Mouse (Mus musculus): ENCODE results near the gene Nat8. TPM values are rescaled to one million over a fixed set of nuclear protein-coding genes. Genes with fewer than 3 reads are reported as not detected.
"Not testable (repeated sequence)": the region's sequence is repeated elsewhere in the genome, so short reads cannot be mapped to it uniquely, and the experiment has no call there.

Nat8 gene
- polyA plus RNA-seq, 1 experiment, result 4.2 TPM

- WGBS, result 55% methylated on average over 3 of the region's 3 CpGs
- Histone ChIP-seq H3K4me1 (ENCODE audit: control insufficient read depth, insufficient read depth, low read length) (no peaks in the 10 kb centered on the region), H3K27me3 (ENCODE audit: control insufficient read depth, insufficient read depth, low read length) (no peaks in the 10 kb centered on the region), H3K4me3 (replicated peaks; ENCODE audit: insufficient read depth, low read depth, low read length) (no peak overlapping the region), H3K27ac (ENCODE audit: insufficient read depth, low read length) (no peak overlapping the region)
- DNase-seq, result no peak
- TF ChIP-seq CTCF (IDR thresholded peaks at IDR 0.05; ENCODE audit: borderline replicate concordance, insufficient read depth, low read depth, low read length), result no peak
- no peak for TF ChIP-seq POLR2A (IDR thresholded peaks at IDR 0.05; ENCODE audit: borderline replicate concordance, insufficient read depth, low read length)
Measured at GRCm38 (mm10) chr6:85862565-85862964, 30.7 kb upstream of the Nat8 start.

GRCm38 (mm10) chr6:85861247-85861646 is 29.4 kb upstream of the Nat8 start:
- H3K27ac ChIP-seq (ENCODE audit: insufficient read depth, low read length), result no peak overlapping the region
- no peak overlapping the region for H3K4me3 ChIP-seq (replicated peaks; ENCODE audit: insufficient read depth, low read depth, low read length)
- 77% methylated on average over 3 of the region's 3 CpGs for WGBS
- DNase-seq, result no peak
- no peaks in the 10 kb centered on the region for H3K27me3 ChIP-seq (ENCODE audit: control insufficient read depth, insufficient read depth, low read length)
- peaks cover 4% of the 10 kb centered on the region; the same call in 1 of the 2 replicates for H3K4me1 ChIP-seq (ENCODE audit: control insufficient read depth, insufficient read depth, low read length)
- no peak for TF ChIP-seq POLR2A (IDR thresholded peaks at IDR 0.05; ENCODE audit: borderline replicate concordance, insufficient read depth, low read length)
- no peak for TF ChIP-seq CTCF (IDR thresholded peaks at IDR 0.05; ENCODE audit: borderline replicate concordance, insufficient read depth, low read depth, low read length)

- Histone ChIP-seq H3K4me1 (ENCODE audit: control insufficient read depth, insufficient read depth, low read length) (peaks cover 4% of the 10 kb centered on the region; the same call in 1 of the 2 replicates), H3K27me3 (ENCODE audit: control insufficient read depth, insufficient read depth, low read length) (no peaks in the 10 kb centered on the region), H3K27ac (ENCODE audit: insufficient read depth, low read length) (peak overlapping the region; percentile 8; the same call in 1 of the 2 replicates), H3K4me3 (replicated peaks; ENCODE audit: insufficient read depth, low read depth, low read length) (no peak overlapping the region)
- peak; percentile 48 to 69 for DNase-seq
- 7% methylated on average over 1 of the region's 1 CpGs for WGBS
- TF ChIP-seq POLR2A (IDR thresholded peaks at IDR 0.05; ENCODE audit: borderline replicate concordance, insufficient read depth, low read length) (no peak), CTCF (IDR thresholded peaks at IDR 0.05; ENCODE audit: borderline replicate concordance, insufficient read depth, low read depth, low read length) (no peak)
Measured at GRCm38 (mm10) chr6:85856194-85856678, 24.4 kb upstream of the Nat8 start.

- Histone ChIP-seq H3K4me1 (ENCODE audit: control insufficient read depth, insufficient read depth, low read length) (peaks cover 4% of the 10 kb centered on the region; the same call in 1 of the 2 replicates), H3K27ac (ENCODE audit: insufficient read depth, low read length) (no peak overlapping the region), H3K4me3 (replicated peaks; ENCODE audit: insufficient read depth, low read depth, low read length) (no peak overlapping the region), H3K27me3 (ENCODE audit: control insufficient read depth, insufficient read depth, low read length) (no peaks in the 10 kb centered on the region)
- no peak for DNase-seq
- WGBS, result 75% methylated on average over 3 of the region's 3 CpGs
- no peak for TF ChIP-seq CTCF (IDR thresholded peaks at IDR 0.05; ENCODE audit: borderline replicate concordance, insufficient read depth, low read depth, low read length)
- TF ChIP-seq POLR2A (IDR thresholded peaks at IDR 0.05; ENCODE audit: borderline replicate concordance, insufficient read depth, low read length), result no peak
Measured at GRCm38 (mm10) chr6:85853481-85853880, 21.6 kb upstream of the Nat8 start.

- no peaks in the 10 kb centered on the region for H3K27me3 ChIP-seq (ENCODE audit: control insufficient read depth, insufficient read depth, low read length)
- H3K4me3 ChIP-seq (replicated peaks; ENCODE audit: insufficient read depth, low read depth, low read length), result no peak overlapping the region
- TF ChIP-seq CTCF (IDR thresholded peaks at IDR 0.05; ENCODE audit: borderline replicate concordance, insufficient read depth, low read depth, low read length) (no peak), POLR2A (IDR thresholded peaks at IDR 0.05; ENCODE audit: borderline replicate concordance, insufficient read depth, low read length) (no peak)
- no peak for DNase-seq
- no peak overlapping the region for H3K27ac ChIP-seq (ENCODE audit: insufficient read depth, low read length)
- WGBS, result 81% methylated on average over 7 of the region's 7 CpGs
- H3K4me1 ChIP-seq (ENCODE audit: control insufficient read depth, insufficient read depth, low read length), result no peaks in the 10 kb centered on the region; the same call in 1 of the 2 replicates
Measured at GRCm38 (mm10) chr6:85851062-85851773, 19.3 kb upstream of the Nat8 start.

- WGBS, result 28% methylated on average over 2 of the region's 2 CpGs
- no peak overlapping the region for H3K27ac ChIP-seq (ENCODE audit: insufficient read depth, low read length)
Measured at GRCm38 (mm10) chr6:85849240-85849639, 17.4 kb upstream of the Nat8 start.

GRCm38 (mm10) chr6:85848140-85848539 is 16.3 kb upstream of the Nat8 start:
- Histone ChIP-seq H3K4me3 (replicated peaks; ENCODE audit: insufficient read depth, low read depth, low read length) (no peak overlapping the region), H3K4me1 (ENCODE audit: control insufficient read depth, insufficient read depth, low read length) (no peaks in the 10 kb centered on the region), H3K27me3 (ENCODE audit: control insufficient read depth, insufficient read depth, low read length) (no peaks in the 10 kb centered on the region), H3K27ac (ENCODE audit: insufficient read depth, low read length) (peak overlapping the region; percentile 27; the same call in 1 of the 2 replicates)
- WGBS, result 80% methylated on average over 4 of the region's 4 CpGs
- TF ChIP-seq POLR2A (IDR thresholded peaks at IDR 0.05; ENCODE audit: borderline replicate concordance, insufficient read depth, low read length), result no peak
- no peak for TF ChIP-seq CTCF (IDR thresholded peaks at IDR 0.05; ENCODE audit: borderline replicate concordance, insufficient read depth, low read depth, low read length)
- DNase-seq, result no peak

More at GRCm38 (mm10) chr6:85849240-85849639, 17.4 kb upstream of the Nat8 start:
- DNase-seq, result no peak
- Histone ChIP-seq H3K27me3 (ENCODE audit: control insufficient read depth, insufficient read depth, low read length) (no peaks in the 10 kb centered on the region), H3K4me1 (ENCODE audit: control insufficient read depth, insufficient read depth, low read length) (no peaks in the 10 kb centered on the region), H3K4me3 (replicated peaks; ENCODE audit: insufficient read depth, low read depth, low read length) (no peak overlapping the region)
- TF ChIP-seq CTCF (IDR thresholded peaks at IDR 0.05; ENCODE audit: borderline replicate concordance, insufficient read depth, low read depth, low read length), result no peak
- no peak for TF ChIP-seq POLR2A (IDR thresholded peaks at IDR 0.05; ENCODE audit: borderline replicate concordance, insufficient read depth, low read length)

GRCm38 (mm10) chr6:85846921-85847320 is 15.0 kb upstream of the Nat8 start:
- Histone ChIP-seq H3K4me3 (replicated peaks; ENCODE audit: insufficient read depth, low read depth, low read length) (no peak overlapping the region), H3K27ac (ENCODE audit: insufficient read depth, low read length) (peak overlapping the region; percentile 50; the same call in 1 of the 2 replicates), H3K4me1 (ENCODE audit: control insufficient read depth, insufficient read depth, low read length) (no peaks in the 10 kb centered on the region), H3K27me3 (ENCODE audit: control insufficient read depth, insufficient read depth, low read length) (no peaks in the 10 kb centered on the region)
- no peak for DNase-seq
- whole genome bisulfite sequencing, result 43% methylated on average over 1 of the region's 1 CpGs
- TF ChIP-seq POLR2A (IDR thresholded peaks at IDR 0.05; ENCODE audit: borderline replicate concordance, insufficient read depth, low read length) (no peak), CTCF (IDR thresholded peaks at IDR 0.05; ENCODE audit: borderline replicate concordance, insufficient read depth, low read depth, low read length) (no peak)

- not testable (repeated sequence) for DNase-seq; H3K27ac ChIP-seq (ENCODE audit: insufficient read depth, low read length); H3K4me1 ChIP-seq (ENCODE audit: control insufficient read depth, insufficient read depth, low read length); H3K27me3 ChIP-seq (ENCODE audit: control insufficient read depth, insufficient read depth, low read length); H3K4me3 ChIP-seq (replicated peaks; ENCODE audit: insufficient read depth, low read depth, low read length)
- 59% methylated on average over 25 of the region's 25 CpGs for WGBS
Measured at GRCm38 (mm10) chr6:85843677-85844458, 12.0 kb upstream of the Nat8 start.

All from cerebellum, adult 2 months (tissue).